Mouse (Mus musculus): ENCODE results near the gene Tspan18. TPM values are rescaled to one million over a fixed set of nuclear protein-coding genes. Genes with fewer than 3 reads are reported as not detected.

Tspan18 gene
- polyA plus RNA-seq, 2 experiments = 2.2 to 2.3 TPM

DNA sequence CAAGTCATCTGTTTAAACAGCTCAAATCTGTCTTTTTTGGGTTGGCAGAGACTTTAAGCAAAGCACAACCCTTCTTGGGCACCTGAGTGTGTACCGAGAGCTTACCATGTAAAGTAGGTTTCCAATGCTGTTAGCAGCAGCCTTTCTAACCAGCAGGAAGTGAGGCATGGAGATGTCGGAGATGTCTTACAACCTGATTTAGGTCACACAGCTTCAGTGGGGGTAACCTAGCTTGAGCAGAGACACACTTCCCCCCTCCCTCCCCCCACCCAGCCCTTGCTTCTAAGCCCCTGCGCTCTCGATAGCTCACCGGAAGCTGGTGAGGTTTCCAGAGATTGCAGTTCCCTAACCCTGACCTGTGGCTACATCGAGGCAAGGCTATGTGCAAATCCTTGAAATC lies 129.7 kb downstream of the Tspan18 start:
- no peaks in the 10 kb centered on the region for H3K9me3 ChIP-seq (ENCODE audit: control insufficient read depth, low read length)
- H3K4me1 ChIP-seq (replicated peaks; ENCODE audit: control insufficient read depth in 2 of 2, insufficient read depth in 2 of 2, low read length in 1 of 2) = no peaks in the 10 kb centered on the region
- ATAC-seq (ENCODE audit: insufficient read depth) = no peak
- no peak for DNase-seq (ENCODE audit: low read depth in 3 of 3, low spot score in 3 of 3)
- no peak overlapping the region for H3K4me3 ChIP-seq (ENCODE audit: insufficient read depth in 1 of 2, low read depth in 2 of 2, low read length in 2 of 2)
- WGBS (ENCODE audit: insufficient replicate concordance) = 62% methylated on average over 6 of the region's 6 CpGs
- H3K36me3 ChIP-seq (replicated peaks; ENCODE audit: control insufficient read depth, insufficient read depth, low read depth) = no peaks in the 10 kb centered on the region
- H3K9ac ChIP-seq (replicated peaks) = no peak overlapping the region
- H3K4me2 ChIP-seq (ENCODE audit: low read depth) = no peak overlapping the region
- no peak overlapping the region for H3K27ac ChIP-seq
- no peaks in the 10 kb centered on the region for H3K27me3 ChIP-seq (ENCODE audit: control insufficient read depth, insufficient read depth, low read length)
- TF ChIP-seq CTCF (IDR thresholded peaks at IDR 0.05; ENCODE audit: low read depth) (no peak), EP300 (IDR thresholded peaks at IDR 0.05; ENCODE audit: low read depth) (no peak)

DNA sequence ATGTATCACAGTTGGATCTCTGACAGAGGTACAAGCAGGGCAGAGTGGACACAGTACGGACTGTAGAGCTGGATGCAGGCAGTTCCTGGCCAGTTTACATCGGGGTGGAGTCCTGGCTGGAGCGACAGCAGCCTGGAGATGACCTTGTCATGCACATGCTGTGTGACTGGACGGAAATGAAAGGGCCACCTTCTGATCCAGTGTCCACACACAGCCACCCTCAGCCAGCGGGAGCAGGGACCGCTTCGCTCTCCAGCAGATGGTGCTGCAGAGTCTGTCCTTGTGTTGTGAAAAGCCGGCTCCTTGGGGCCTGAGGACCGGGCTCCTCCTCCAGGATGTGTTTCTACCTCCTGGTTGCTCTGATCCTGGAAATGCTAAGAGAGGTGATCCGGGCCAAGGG lies 130.6 kb downstream of the Tspan18 start:
- Histone ChIP-seq H3K9me3 (ENCODE audit: control insufficient read depth, low read length) (no peaks in the 10 kb centered on the region), H3K9ac (replicated peaks) (no peak overlapping the region), H3K27me3 (ENCODE audit: control insufficient read depth, insufficient read depth, low read length) (no peaks in the 10 kb centered on the region), H3K4me2 (ENCODE audit: low read depth) (no peak overlapping the region), H3K4me3 (ENCODE audit: insufficient read depth in 1 of 2, low read depth in 2 of 2, low read length in 2 of 2) (no peak overlapping the region), H3K27ac (no peak overlapping the region), H3K4me1 (replicated peaks; ENCODE audit: control insufficient read depth in 2 of 2, insufficient read depth in 2 of 2, low read length in 1 of 2) (no peaks in the 10 kb centered on the region), H3K36me3 (replicated peaks; ENCODE audit: control insufficient read depth, insufficient read depth, low read depth) (no peaks in the 10 kb centered on the region)
- ATAC-seq (ENCODE audit: insufficient read depth) (0 out of 2 replicates have a peak, but pooled peaks have one; percentile 11), DNase-seq (ENCODE audit: low read depth in 3 of 3, low spot score in 3 of 3) (no peak)
- 46% methylated on average over 10 of the region's 10 CpGs for WGBS (ENCODE audit: insufficient replicate concordance)
- peak; percentile 58 for TF ChIP-seq CTCF (IDR thresholded peaks at IDR 0.05; ENCODE audit: low read depth)
- no peak for TF ChIP-seq EP300 (IDR thresholded peaks at IDR 0.05; ENCODE audit: low read depth)

DNA sequence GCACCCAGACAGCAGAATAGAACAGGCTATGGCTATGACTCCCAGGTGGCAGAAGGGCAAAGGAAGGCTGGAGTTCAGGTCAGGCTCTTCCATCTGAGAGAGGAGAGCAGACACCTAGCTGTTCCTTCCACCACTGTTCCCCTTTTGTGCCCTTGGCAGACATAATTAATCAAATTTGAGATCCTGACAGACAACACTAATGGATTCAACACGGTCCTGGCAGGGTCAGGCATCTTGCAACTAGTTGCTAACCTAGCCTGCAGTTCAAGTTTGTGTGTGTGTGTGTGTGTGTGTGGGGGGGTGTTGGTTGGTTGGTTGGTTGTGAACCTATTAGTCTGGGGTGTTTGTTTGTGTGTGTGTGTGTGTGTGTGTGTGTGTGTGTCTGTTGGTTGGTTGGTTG lies 131.5 kb downstream of the Tspan18 start:
- Histone ChIP-seq H3K9ac (replicated peaks) (no peak overlapping the region), H3K4me3 (ENCODE audit: insufficient read depth in 1 of 2, low read depth in 2 of 2, low read length in 2 of 2) (no peak overlapping the region), H3K27me3 (ENCODE audit: control insufficient read depth, insufficient read depth, low read length) (no peaks in the 10 kb centered on the region), H3K4me2 (ENCODE audit: low read depth) (no peak overlapping the region), H3K9me3 (ENCODE audit: control insufficient read depth, low read length) (no peaks in the 10 kb centered on the region), H3K27ac (no peak overlapping the region), H3K36me3 (replicated peaks; ENCODE audit: control insufficient read depth, insufficient read depth, low read depth) (no peaks in the 10 kb centered on the region), H3K4me1 (replicated peaks; ENCODE audit: control insufficient read depth in 2 of 2, insufficient read depth in 2 of 2, low read length in 1 of 2) (no peaks in the 10 kb centered on the region)
- no peak for ATAC-seq (ENCODE audit: insufficient read depth)
- no peak for DNase-seq (ENCODE audit: low read depth in 3 of 3, low spot score in 3 of 3)
- no peak for TF ChIP-seq EP300 (IDR thresholded peaks at IDR 0.05; ENCODE audit: low read depth)
- TF ChIP-seq CTCF (IDR thresholded peaks at IDR 0.05; ENCODE audit: low read depth) = no peak
- WGBS (ENCODE audit: insufficient replicate concordance) = 28% methylated on average over 1 of the region's 1 CpGs

- Histone ChIP-seq H3K9me3 (ENCODE audit: control insufficient read depth, low read length) (no peaks in the 10 kb centered on the region), H3K9ac (replicated peaks) (no peak overlapping the region), H3K4me3 (ENCODE audit: insufficient read depth in 1 of 2, low read depth in 2 of 2, low read length in 2 of 2) (no peak overlapping the region), H3K4me2 (ENCODE audit: low read depth) (no peak overlapping the region), H3K36me3 (replicated peaks; ENCODE audit: control insufficient read depth, insufficient read depth, low read depth) (no peaks in the 10 kb centered on the region), H3K27ac (no peak overlapping the region), H3K4me1 (replicated peaks; ENCODE audit: control insufficient read depth in 2 of 2, insufficient read depth in 2 of 2, low read length in 1 of 2) (no peaks in the 10 kb centered on the region), H3K27me3 (ENCODE audit: control insufficient read depth, insufficient read depth, low read length) (no peaks in the 10 kb centered on the region)
- TF ChIP-seq EP300 (IDR thresholded peaks at IDR 0.05; ENCODE audit: low read depth) = no peak
- TF ChIP-seq CTCF (IDR thresholded peaks at IDR 0.05; ENCODE audit: low read depth) = no peak
- ATAC-seq (ENCODE audit: insufficient read depth) = no peak
- WGBS (ENCODE audit: insufficient replicate concordance) = 61% methylated on average over 3 of the region's 3 CpGs
- DNase-seq (ENCODE audit: low read depth in 3 of 3, low spot score in 3 of 3) = no peak
These were observed 132.3 kb downstream of the Tspan18 start for GRCm38 (mm10) chr2:93201997-93202396.

DNA sequence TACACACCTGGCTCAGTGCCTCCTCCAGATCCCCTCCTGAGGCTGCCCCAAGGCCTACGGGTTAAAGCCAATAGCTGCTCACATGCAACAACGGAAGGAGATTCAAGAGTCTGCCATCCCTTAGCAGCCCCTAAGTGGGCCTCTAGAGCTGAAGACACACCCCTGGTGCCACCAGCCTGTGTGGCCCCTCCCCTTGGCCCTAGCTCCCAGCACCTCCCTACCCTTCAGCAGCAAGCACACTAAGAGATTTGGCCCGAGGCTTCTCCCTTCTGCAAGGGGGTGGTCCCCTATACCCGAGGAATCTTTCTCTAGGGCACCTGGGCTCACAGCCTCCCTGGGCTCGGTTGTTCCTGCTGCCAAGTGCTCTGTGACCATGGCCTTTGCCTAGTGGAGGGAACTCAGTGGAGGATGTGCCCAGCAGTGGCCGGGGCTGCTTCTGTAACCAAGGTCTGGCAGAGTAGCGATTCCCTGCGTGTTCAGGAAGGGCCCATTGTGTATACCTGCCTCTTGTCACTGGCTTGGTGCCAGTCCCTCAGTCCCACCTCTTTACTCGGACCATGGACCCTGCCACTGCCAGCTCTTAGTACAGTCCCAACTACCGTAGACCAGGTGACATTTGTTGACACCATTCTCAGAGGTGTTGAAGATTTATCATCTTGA lies 133.5 kb downstream of the Tspan18 start:
- H3K4me2 ChIP-seq (ENCODE audit: low read depth) = no peak overlapping the region
- H3K9ac ChIP-seq (replicated peaks) = no peak overlapping the region
- H3K9me3 ChIP-seq (ENCODE audit: control insufficient read depth, low read length) = no peaks in the 10 kb centered on the region
- DNase-seq (ENCODE audit: low read depth in 3 of 3, low spot score in 3 of 3) = no peak
- H3K27ac ChIP-seq = no peak overlapping the region
- ATAC-seq (ENCODE audit: insufficient read depth) = no peak
- H3K27me3 ChIP-seq (ENCODE audit: control insufficient read depth, insufficient read depth, low read length) = no peaks in the 10 kb centered on the region
- WGBS (ENCODE audit: insufficient replicate concordance) = 49% methylated on average over 10 of the region's 10 CpGs
- H3K4me3 ChIP-seq (ENCODE audit: insufficient read depth in 1 of 2, low read depth in 2 of 2, low read length in 2 of 2) = no peak overlapping the region
- no peaks in the 10 kb centered on the region for H3K4me1 ChIP-seq (replicated peaks; ENCODE audit: control insufficient read depth in 2 of 2, insufficient read depth in 2 of 2, low read length in 1 of 2)
- no peak for TF ChIP-seq EP300 (IDR thresholded peaks at IDR 0.05; ENCODE audit: low read depth)
- TF ChIP-seq CTCF (IDR thresholded peaks at IDR 0.05; ENCODE audit: low read depth) = no peak
- H3K36me3 ChIP-seq (replicated peaks; ENCODE audit: control insufficient read depth, insufficient read depth, low read depth) = no peaks in the 10 kb centered on the region

Measured in liver, embryonic 14.5 days (tissue).